Mouse (Mus musculus): ENCODE results near the gene Cox14.

DNA sequence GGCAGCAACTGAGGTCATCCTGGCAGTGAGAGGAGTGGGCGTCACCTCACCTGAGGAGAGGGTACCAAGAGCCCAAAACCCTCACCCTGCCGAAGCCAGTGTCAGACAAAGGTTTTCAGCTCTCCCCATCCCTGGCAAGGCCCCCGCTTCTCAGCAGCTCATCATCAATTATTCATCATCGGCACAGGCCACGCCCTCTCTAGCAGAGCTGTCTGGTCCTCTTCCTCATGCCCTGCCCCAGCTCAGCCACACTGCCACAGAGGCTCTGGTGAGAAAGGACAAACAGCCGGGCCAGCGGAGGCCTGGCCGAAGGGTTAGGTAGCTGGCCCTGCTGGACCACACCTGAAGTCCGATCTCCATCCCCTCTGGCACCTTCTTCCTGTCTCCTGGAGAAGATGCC is 33.4 kb upstream of the Cox14 start:
- TF ChIP-seq CTCF (IDR thresholded peaks at IDR 0.05; ENCODE audit: extremely low read depth, insufficient read depth, low read length) (no peak), POLR2A (IDR thresholded peaks at IDR 0.05; ENCODE audit: extremely low read depth, insufficient read depth, low read length) (no peak)

Measured in cortical plate, adult 2 months (tissue).